Mouse (Mus musculus) E14TG2a.4 (cell line): ENCODE measurements around the gene Stat6.

Experiments
- CTCF ChIP-seq: conservative IDR thresholded peaks from 2 replicates; pipeline ENCODE4 v1.5.1; 2014; ENCODE audit warnings: low read length
- NANOG ChIP-seq: IDR thresholded peaks from 2 replicates; pipeline ENCODE4 v1.6.1; 2014; ENCODE audit warnings: borderline replicate concordance, low read length, mixed read lengths
- POU5F1 ChIP-seq: IDR thresholded peaks from 2 replicates; pipeline ENCODE4 v1.6.1; 2014; ENCODE audit warnings: low read length, borderline replicate concordance

- TF ChIP-seq CTCF (no peak), NANOG (no peak), POU5F1 (no peak)
Measured at GRCm38 (mm10) chr10:127609415-127610065, 33.2 kb upstream of the Stat6 start.
